In genomic region chr5:103193700-103194099, GRCm38 (mm10) we compare ENCODE assay signal across 23 mouse cellular contexts. TPM values are rescaled to one million over a fixed set of nuclear protein-coding genes. Genes with fewer than 3 reads are reported as not detected.
DNase-seq lines count a peak whose midpoint lies in the region; ATAC-seq and TF ChIP-seq lines count a peak whose summit lies in the region.
"Had no signal": no experiment of that assay in that cellular context is flagged by ENCODE, and none has a peak within 500 bp of the region (broad histone marks: within the 10 kb centered on the region; RNA-seq: fewer than 3 reads in every experiment).

No protein-coding gene starts in this region.

- H3K27me3 ChIP-seq in midbrain, embryonic 13.5 days = no peaks in the 10 kb centered on the region
- no peaks in the 10 kb centered on the region for H3K27me3 ChIP-seq in midbrain, embryonic 14.5 days (ENCODE audit: control insufficient read depth, insufficient read depth, low read length)
- H3K27me3 ChIP-seq in intestine, postnatal 0 days (replicated peaks; ENCODE audit: control insufficient read depth, insufficient read depth, low read length) = no peaks in the 10 kb centered on the region
- H3K27me3 ChIP-seq: embryonic facial prominence, embryonic 12.5 days; forebrain, embryonic 13.5 days; limb, embryonic 13.5 days; midbrain, embryonic 12.5 days had no signal

- no peaks in the 10 kb centered on the region for H3K36me3 ChIP-seq in midbrain, embryonic 13.5 days
- H3K36me3 ChIP-seq in midbrain, embryonic 14.5 days (ENCODE audit: control insufficient read depth, insufficient read depth, low read length) = no peaks in the 10 kb centered on the region
- no peaks in the 10 kb centered on the region for H3K36me3 ChIP-seq in intestine, postnatal 0 days (ENCODE audit: control insufficient read depth, insufficient read depth)
- H3K36me3 ChIP-seq: embryonic facial prominence, embryonic 12.5 days; limb, embryonic 13.5 days; midbrain, embryonic 12.5 days had no signal

- no peak for DNase-seq in layer of hippocampus, adult 2 months (ENCODE audit: low spot score in 2 of 2)
- no peak for DNase-seq in layer of hippocampus, postnatal 10 days (ENCODE audit: low spot score in 2 of 2)
- no peak for DNase-seq in midbrain, embryonic 14.5 days
- DNase-seq in left cerebral cortex, postnatal 36 days (ENCODE audit: low spot score in 2 of 2) = no peak
- DNase-seq in cerebellum, postnatal 36 days = no peak
- DNase-seq: adrenal gland, adult 8-10 months; cerebellum, adult 9-11 months; gastrocnemius, postnatal 10 days; heart, adult 18-20 months; heart, postnatal 36 days; kidney, adult 8-10 months; layer of hippocampus, adult 9-11 months; right cerebral cortex, postnatal 14 days; spleen, adult 18-20 months had no signal

- H3K4me3 ChIP-seq in layer of hippocampus, adult 2 months = no peak overlapping the region
- H3K4me3 ChIP-seq in midbrain, embryonic 13.5 days (replicated peaks) = no peak overlapping the region
- H3K4me3 ChIP-seq in midbrain, embryonic 14.5 days (replicated peaks; ENCODE audit: low read depth, low read length) = no peak overlapping the region
- H3K4me3 ChIP-seq in intestine, postnatal 0 days (ENCODE audit: low read depth, low read length) = no peak overlapping the region
- H3K4me3 ChIP-seq: embryonic facial prominence, embryonic 12.5 days; erythroblast, embryonic 14.5 days; forebrain, embryonic 13.5 days; limb, embryonic 13.5 days; midbrain, embryonic 12.5 days; myocyte had no signal

- intact Hi-C loops in left cerebral cortex, postnatal 36 days (cut with DNase I) = no loop called here

- WGBS in midbrain, embryonic 13.5 days = 80% methylated on average over 3 of the region's 3 CpGs
- WGBS in midbrain, embryonic 14.5 days = 79% methylated on average over 3 of the region's 3 CpGs
- WGBS in intestine, postnatal 0 days = 28% methylated on average over 3 of the region's 3 CpGs

- no peak overlapping the region for H3K9ac ChIP-seq in midbrain, embryonic 13.5 days (replicated peaks)
- no peak overlapping the region for H3K9ac ChIP-seq in midbrain, embryonic 14.5 days (replicated peaks; ENCODE audit: low read length)
- no peak overlapping the region for H3K9ac ChIP-seq in intestine, postnatal 0 days (ENCODE audit: low read depth, low read length)
- H3K9ac ChIP-seq: embryonic facial prominence, embryonic 12.5 days; forebrain, embryonic 13.5 days; limb, embryonic 13.5 days; midbrain, embryonic 12.5 days had no signal

- no peak for TF ChIP-seq CTCF in layer of hippocampus, adult 2 months (conservative IDR thresholded peaks at IDR 0.05)
- no peak for TF ChIP-seq CTCF in intestine, postnatal 0 days (IDR thresholded peaks at IDR 0.05; ENCODE audit: low read depth)

- no peaks in the 10 kb centered on the region for H3K9me3 ChIP-seq in midbrain, embryonic 13.5 days
- no peaks in the 10 kb centered on the region for H3K9me3 ChIP-seq in midbrain, embryonic 14.5 days (ENCODE audit: control insufficient read depth, low read length)
- H3K9me3 ChIP-seq in intestine, postnatal 0 days (ENCODE audit: control insufficient read depth) = no peaks in the 10 kb centered on the region
- H3K9me3 ChIP-seq: embryonic facial prominence, embryonic 12.5 days; forebrain, embryonic 13.5 days; limb, embryonic 13.5 days; midbrain, embryonic 12.5 days had no signal

- ATAC-seq in midbrain, embryonic 13.5 days = no peak
- no peak for ATAC-seq in midbrain, embryonic 14.5 days (ENCODE audit: low FRiP score, low TSS enrichment)
- peak; percentile 51; the same call in 1 of the 2 replicates for ATAC-seq in intestine, postnatal 0 days
- ATAC-seq: forebrain, embryonic 13.5 days had no signal

- no peak overlapping the region for H3K4me2 ChIP-seq in midbrain, embryonic 13.5 days (replicated peaks)
- no peak overlapping the region for H3K4me2 ChIP-seq in midbrain, embryonic 14.5 days (ENCODE audit: low read length)
- H3K4me2 ChIP-seq in intestine, postnatal 0 days (replicated peaks; ENCODE audit: low read depth) = no peak overlapping the region
- H3K4me2 ChIP-seq: embryonic facial prominence, embryonic 12.5 days; forebrain, embryonic 13.5 days; limb, embryonic 13.5 days; midbrain, embryonic 12.5 days had no signal

- H3K4me1 ChIP-seq in midbrain, embryonic 13.5 days (replicated peaks) = peaks cover 60% of the 10 kb centered on the region
- H3K4me1 ChIP-seq in midbrain, embryonic 14.5 days (ENCODE audit: control insufficient read depth, insufficient read depth, low read length) = peaks cover 22% of the 10 kb centered on the region
- H3K4me1 ChIP-seq in intestine, postnatal 0 days (replicated peaks; ENCODE audit: control insufficient read depth, insufficient read depth, low read length) = no peaks in the 10 kb centered on the region
- H3K4me1 ChIP-seq: embryonic facial prominence, embryonic 12.5 days; limb, embryonic 13.5 days had no signal

- H3K27ac ChIP-seq in layer of hippocampus, adult 2 months = peak overlapping the region; percentile 39; the same call in 1 of the 2 replicates
- 0 out of 2 replicates have a peak overlapping the region, but pooled peaks have one; percentile 39 for H3K27ac ChIP-seq in midbrain, embryonic 13.5 days
- H3K27ac ChIP-seq in midbrain, embryonic 14.5 days (replicated peaks; ENCODE audit: low read depth, low read length) = no peak overlapping the region
- no peak overlapping the region for H3K27ac ChIP-seq in intestine, postnatal 0 days (ENCODE audit: low read depth, low read length)
- H3K27ac ChIP-seq: embryonic facial prominence, embryonic 12.5 days; forebrain, embryonic 13.5 days; limb, embryonic 13.5 days had no signal

RNA-seq across cellular contexts. Expression of gene Mapk10, which starts 17.4 kb away (rescaled TPM):
- total RNA-seq in layer of hippocampus, adult 2 months (2021) = 100 to 1,000 TPM; 470 to 471 TPM
- total RNA-seq in layer of hippocampus, postnatal 10 days (2021) = 100 to 1,000 TPM; 298 to 310 TPM
- polyA plus RNA-seq in midbrain, embryonic 13.5 days (2015; fragmentation: Nextera tagmentation; extraction: Ambion mirVana) = 104 and 107 TPM in 2 replicates
- polyA plus RNA-seq in midbrain, embryonic 14.5 days (2014; fragmentation: Nextera tagmentation; extraction: Ambion mirVana) = 119 and 132 TPM in 2 replicates
- 3.2 and 3.7 TPM in 2 replicates for polyA plus RNA-seq in intestine, postnatal 0 days (2015; fragmentation: Nextera tagmentation; extraction: Ambion mirVana)
- total RNA-seq in left cerebral cortex, postnatal 36 days (2021) = 100 to 1,000 TPM; 443 to 506 TPM
- polyA plus RNA-seq: erythroblast, embryonic 14.5 days; liver, embryonic 16.5 days had no signal

Comparison
In these comparisons a context has a peak if more than half of its experiments do, and no peak if none do; other contexts are left out.
1. H3K27ac ChIP-seq: peak in layer of hippocampus, adult 2 months (single experiment) and midbrain, embryonic 13.5 days (single experiment); none in midbrain, embryonic 14.5 days (single experiment) and intestine, postnatal 0 days (single experiment).